ENCODE assay signal across 14 mouse cellular contexts in the genomic region with DNA sequence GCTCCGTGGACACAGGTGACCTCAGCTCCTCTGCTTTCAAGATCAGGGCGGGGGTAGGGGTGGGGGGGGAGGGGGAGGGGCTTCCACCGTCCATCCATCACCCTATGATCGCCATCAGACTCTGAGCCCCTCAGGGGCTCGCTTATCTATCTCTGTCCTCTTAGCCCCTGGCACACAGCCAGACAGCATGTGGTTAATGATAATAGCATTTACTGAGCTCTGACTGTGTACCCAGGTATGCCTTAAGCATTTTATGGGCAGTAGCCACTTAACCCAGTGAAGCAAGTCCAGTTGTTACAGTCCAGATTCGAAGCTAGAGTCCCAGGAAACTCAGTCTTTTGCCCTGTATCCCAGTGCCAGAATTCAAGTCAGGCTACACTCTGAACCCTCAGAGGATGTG. TPM values are rescaled to one million over a fixed set of nuclear protein-coding genes. Genes with fewer than 3 reads are reported as not detected.
DNase-seq lines count a peak whose midpoint lies in the region; ATAC-seq and TF ChIP-seq lines count a peak whose summit lies in the region.
"Had no signal": no experiment of that assay in that cellular context is flagged by ENCODE, and none has a peak within 500 bp of the region (broad histone marks: within the 10 kb centered on the region; RNA-seq: fewer than 3 reads in every experiment).

No protein-coding gene starts in this region.

- TF ChIP-seq EP300 in stomach, postnatal 0 days (optimal IDR thresholded peaks at IDR 0.05) = no peak

- no peak for TF ChIP-seq CTCF in stomach, postnatal 0 days (IDR thresholded peaks at IDR 0.05; ENCODE audit: low read depth)

- no peaks in the 10 kb centered on the region for H3K36me3 ChIP-seq in liver, embryonic 11.5 days (ENCODE audit: control insufficient read depth, insufficient read depth, low read length)
- no peaks in the 10 kb centered on the region for H3K36me3 ChIP-seq in stomach, postnatal 0 days (ENCODE audit: control insufficient read depth, insufficient read depth, low read length)
- H3K36me3 ChIP-seq: embryonic facial prominence, embryonic 12.5 days; forebrain, embryonic 15.5 days had no signal

- no peak overlapping the region for H3K4me3 ChIP-seq in liver, embryonic 11.5 days (ENCODE audit: low read depth, low read length)
- H3K4me3 ChIP-seq in stomach, postnatal 0 days (ENCODE audit: low read depth, low read length) = no peak overlapping the region
- H3K4me3 ChIP-seq: embryonic facial prominence, embryonic 12.5 days; forebrain, embryonic 15.5 days had no signal

- WGBS in liver, embryonic 11.5 days = 13% methylated on average over 6 of the region's 6 CpGs
- 8% methylated on average over 6 of the region's 6 CpGs for WGBS in stomach, postnatal 0 days

- no peak overlapping the region for H3K9ac ChIP-seq in liver, embryonic 11.5 days (ENCODE audit: low read depth, low read length)
- H3K9ac ChIP-seq in stomach, postnatal 0 days (ENCODE audit: low read length) = no peak overlapping the region
- H3K9ac ChIP-seq: embryonic facial prominence, embryonic 12.5 days; forebrain, embryonic 15.5 days had no signal

- H3K9me3 ChIP-seq in liver, embryonic 11.5 days (ENCODE audit: control insufficient read depth, low read length) = no peaks in the 10 kb centered on the region
- H3K9me3 ChIP-seq in stomach, postnatal 0 days (ENCODE audit: control insufficient read depth, low read length) = no peaks in the 10 kb centered on the region
- H3K9me3 ChIP-seq: embryonic facial prominence, embryonic 12.5 days; forebrain, embryonic 15.5 days had no signal

- H3K27ac ChIP-seq in liver, embryonic 11.5 days (ENCODE audit: low read depth, low read length) = no peak overlapping the region
- H3K27ac ChIP-seq in stomach, postnatal 0 days (replicated peaks) = 0 out of 2 replicates have a peak overlapping the region, but pooled peaks have one; percentile 8
- H3K27ac ChIP-seq: embryonic facial prominence, embryonic 12.5 days; forebrain, embryonic 15.5 days had no signal

- peaks cover 4% of the 10 kb centered on the region for H3K4me1 ChIP-seq in liver, embryonic 11.5 days (replicated peaks; ENCODE audit: control insufficient read depth, insufficient read depth, low read length)
- no peaks in the 10 kb centered on the region for H3K4me1 ChIP-seq in stomach, postnatal 0 days (replicated peaks; ENCODE audit: control insufficient read depth, insufficient read depth)

- H3K4me2 ChIP-seq in liver, embryonic 11.5 days = no peak overlapping the region
- H3K4me2 ChIP-seq in stomach, postnatal 0 days (replicated peaks; ENCODE audit: low read depth) = no peak overlapping the region
- H3K4me2 ChIP-seq: embryonic facial prominence, embryonic 12.5 days; forebrain, embryonic 15.5 days had no signal

- H3K27me3 ChIP-seq in liver, embryonic 11.5 days (replicated peaks; ENCODE audit: control insufficient read depth, insufficient read depth, low read length) = no peaks in the 10 kb centered on the region
- no peaks in the 10 kb centered on the region for H3K27me3 ChIP-seq in stomach, postnatal 0 days (ENCODE audit: control insufficient read depth, insufficient read depth, low read length)
- H3K27me3 ChIP-seq: embryonic facial prominence, embryonic 12.5 days; forebrain, embryonic 15.5 days had no signal

- peak; percentile 43; the same call in 1 of the 2 replicates for ATAC-seq in liver, embryonic 11.5 days (replicated peaks; ENCODE audit: low FRiP score)
- peak; percentile 70 for ATAC-seq in stomach, postnatal 0 days (ENCODE audit: low FRiP score, low TSS enrichment)
- ATAC-seq: forebrain, embryonic 15.5 days had no signal

- DNase-seq in lung, postnatal 36 days = peak; percentile 26
- no peak for DNase-seq in lung, postnatal 10 days
- DNase-seq in kidney, adult 18-20 months = peak; percentile 36
- DNase-seq in liver, embryonic 11.5 days (ENCODE audit: low spot score) = no peak
- DNase-seq in stomach, postnatal 0 days (ENCODE audit: low spot score) = peak; percentile 68
- DNase-seq in gastrocnemius, postnatal 10 days = no peak
- DNase-seq in cerebellum, adult 9-11 months = no peak
- DNase-seq: adrenal gland, adult 2 months; cerebellum, adult 11 months; heart, postnatal 36 days; thymus, adult 2 months had no signal

RNA-seq across cellular contexts. Expression of gene 6030445D17Rik, which starts 10.5 kb away (rescaled TPM):
- not detected in 2 replicates for polyA plus RNA-seq in liver, embryonic 11.5 days (2014; fragmentation: Nextera tagmentation; extraction: Ambion mirVana)
- polyA plus RNA-seq in stomach, postnatal 0 days (2015; fragmentation: Nextera tagmentation; extraction: Ambion mirVana) = 0.33 and 0.40 TPM in 2 replicates
- total RNA-seq in gastrocnemius, postnatal 10 days (2021) = under 1 TPM; 0.25 to 0.26 TPM
- total RNA-seq: adrenal gland, adult 2 months had no signal

RNA-seq across cellular contexts. Expression of gene Luzp1, which starts 18.0 kb away (rescaled TPM):
- 44.7 TPM in 2 replicates for polyA plus RNA-seq in liver, embryonic 11.5 days (2014; fragmentation: Nextera tagmentation; extraction: Ambion mirVana)
- polyA plus RNA-seq in stomach, postnatal 0 days (2015; fragmentation: Nextera tagmentation; extraction: Ambion mirVana) = 54.6 and 67.8 TPM in 2 replicates
- 10 to 100 TPM; 17.8 to 22.8 TPM for total RNA-seq in gastrocnemius, postnatal 10 days (2021)

RNA-seq across cellular contexts. Expression of gene Htr1d, which starts 28.2 kb away (rescaled TPM):
- 0.06 TPM in 1 of 2 replicates, not detected in the other for polyA plus RNA-seq in liver, embryonic 11.5 days (2014; fragmentation: Nextera tagmentation; extraction: Ambion mirVana)
- polyA plus RNA-seq in stomach, postnatal 0 days (2015; fragmentation: Nextera tagmentation; extraction: Ambion mirVana) = 0.06 and 0.34 TPM in 2 replicates
- total RNA-seq in gastrocnemius, postnatal 10 days (2021) = under 1 TPM in 1 of 2 experiments, not detected in 1; 0.07 TPM
- total RNA-seq: adrenal gland, adult 2 months; heart, postnatal 36 days had no signal
- polyA plus RNA-seq: adrenal gland, adult 2 months; lung, embryonic 16.5 days had no signal

Comparison
In these comparisons a context has a peak if more than half of its experiments do, and no peak if none do; other contexts are left out.
1. DNase-seq: peak in lung, postnatal 36 days (single experiment), kidney, adult 18-20 months (single experiment) and stomach, postnatal 0 days (single experiment); none in lung, postnatal 10 days (single experiment), liver, embryonic 11.5 days (single experiment), gastrocnemius, postnatal 10 days (single experiment) and cerebellum, adult 9-11 months (single experiment).